Mouse (Mus musculus) c-Kit-positive CD71-positive TER-119-negative erythroid progenitor cells, embryonic 14.5 days (primary cell): ENCODE measurements around the gene Zscan2.
A peak's percentile ranks its signal among the peaks of the same experiment; 100 is the strongest.

Experiments
- DNase-seq: peaks from one replicate; pipeline ENCODE4 v3.0.0-alpha.2; 2013; ENCODE audit warnings: low read depth

The Zscan2 gene

GRCm38 (mm10) chr7:80885666-80886065 is 24.9 kb downstream of the Zscan2 start:
- no peak for DNase-seq

- DNase-seq = no peak
Measured at GRCm38 (mm10) chr7:80888595-80888994, 27.9 kb downstream of the Zscan2 start.

GRCm38 (mm10) chr7:80889021-80889511 is 28.3 kb downstream of the Zscan2 start:
- no peak for DNase-seq

GRCm38 (mm10) chr7:80889841-80890241 is 29.1 kb downstream of the Zscan2 start:
- no peak for DNase-seq

GRCm38 (mm10) chr7:80893086-80893752 is 32.5 kb downstream of the Zscan2 start:
- no peak for DNase-seq

GRCm38 (mm10) chr7:80893753-80894129 is 33.0 kb downstream of the Zscan2 start:
- DNase-seq = no peak

- no peak for DNase-seq
Measured at GRCm38 (mm10) chr7:80894196-80894595, 33.5 kb downstream of the Zscan2 start.

- DNase-seq = no peak
Measured at GRCm38 (mm10) chr7:80894815-80895519, 34.2 kb downstream of the Zscan2 start.

GRCm38 (mm10) chr7:80897134-80897533 is 36.4 kb downstream of the Zscan2 start:
- no peak for DNase-seq

- DNase-seq = no peak
Measured at GRCm38 (mm10) chr7:80897721-80898120, 37.0 kb downstream of the Zscan2 start.

- peak; percentile 88 for DNase-seq
Measured at GRCm38 (mm10) chr7:80900944-80901501, 40.3 kb downstream of the Zscan2 start, which contains the start of gene Wdr73. Wdr73 (minus strand) TSS chr7:80901269.

GRCm38 (mm10) chr7:80901541-80902274 is 41.0 kb downstream of the Zscan2 start:
- DNase-seq = no peak

GRCm38 (mm10) chr7:80903625-80904422 is 43.1 kb downstream of the Zscan2 start:
- DNase-seq = no peak

GRCm38 (mm10) chr7:80904921-80905515 is 44.3 kb downstream of the Zscan2 start, which contains the start of gene Nmb:
Nmb (minus strand) TSS chr7:80905076.
- peak; percentile 33 for DNase-seq

- no peak for DNase-seq
Measured at GRCm38 (mm10) chr7:80911053-80911452, 50.3 kb downstream of the Zscan2 start.

- no peak for DNase-seq
Measured at GRCm38 (mm10) chr7:80912496-80912895, 51.8 kb downstream of the Zscan2 start.

GRCm38 (mm10) chr7:80917916-80918465 is 57.3 kb downstream of the Zscan2 start:
- DNase-seq = no peak

- no peak for DNase-seq
Measured at GRCm38 (mm10) chr7:80918982-80919646, 58.4 kb downstream of the Zscan2 start.

- no peak for DNase-seq
Measured at GRCm38 (mm10) chr7:80919647-80920008, 58.9 kb downstream of the Zscan2 start.

GRCm38 (mm10) chr7:80923165-80923564 is 62.4 kb downstream of the Zscan2 start:
- no peak for DNase-seq
